Mouse (Mus musculus): ENCODE measurements around the gene Ero1lb. TPM values are rescaled to one million over a fixed set of nuclear protein-coding genes. Genes with fewer than 3 reads are reported as not detected.
"Not testable (repeated sequence)": the region's sequence is repeated elsewhere in the genome, so short reads cannot be mapped to it uniquely, and the experiment has no call there.

The Ero1lb gene
- polyA plus RNA-seq, 1 experiment from 2014 or later = 15.4 TPM

DNA sequence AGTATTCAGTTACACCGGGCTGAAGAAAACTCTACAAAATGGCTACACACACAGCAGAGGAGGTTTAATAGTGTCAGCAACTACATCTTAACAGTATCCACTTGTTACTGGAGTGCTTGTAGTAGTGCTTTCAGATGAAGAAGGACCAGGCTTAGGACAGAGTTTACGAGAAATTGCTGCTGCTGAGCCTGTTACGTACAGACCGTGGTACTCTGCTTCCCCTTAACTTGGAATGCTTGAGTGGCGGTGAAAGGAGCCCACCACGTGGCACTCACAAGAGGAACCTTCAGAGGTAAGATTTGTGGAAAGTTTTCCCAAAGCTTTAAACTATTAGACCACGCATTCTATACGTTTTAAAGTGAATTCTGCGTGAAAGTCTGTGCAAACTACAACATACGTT, 49.3 kb downstream of the Ero1lb start:
- H3K27me3 ChIP-seq (replicated peaks; ENCODE audit: control insufficient read depth, insufficient read depth, low read length); H3K4me3 ChIP-seq (replicated peaks; ENCODE audit: low read length); ATAC-seq; H3K9me3 ChIP-seq (ENCODE audit: control insufficient read depth, low read length); H3K4me2 ChIP-seq (ENCODE audit: low read length); H3K9ac ChIP-seq (replicated peaks; ENCODE audit: low read depth, low read length); H3K36me3 ChIP-seq (ENCODE audit: control insufficient read depth, insufficient read depth); H3K27ac ChIP-seq (ENCODE audit: low read length); H3K4me1 ChIP-seq (replicated peaks; ENCODE audit: control insufficient read depth, insufficient read depth, low read length): not testable (repeated sequence)
- 91% methylated on average over 10 of the region's 10 CpGs for WGBS

DNA sequence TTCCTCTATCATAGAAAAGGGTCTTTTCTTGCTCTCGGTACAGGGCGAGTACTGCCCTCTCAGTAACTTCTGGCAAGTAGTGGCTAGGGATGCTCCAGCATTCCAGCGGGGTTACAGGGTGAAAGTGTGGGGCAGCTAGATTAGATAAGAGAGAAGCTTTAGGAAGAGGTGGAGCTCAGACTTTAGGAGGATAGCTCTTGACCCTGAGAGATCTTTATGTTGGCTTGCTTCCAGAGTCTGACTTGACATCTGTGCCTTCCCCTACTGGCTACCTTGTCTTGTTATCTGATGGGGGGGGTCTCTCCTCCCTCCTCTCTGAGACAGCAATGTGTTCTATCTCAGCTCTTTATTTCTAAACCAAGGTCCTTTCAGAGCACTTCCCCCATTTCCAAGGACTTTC, 50.8 kb downstream of the Ero1lb start:
- not testable (repeated sequence) for ATAC-seq; H3K27me3 ChIP-seq (replicated peaks; ENCODE audit: control insufficient read depth, insufficient read depth, low read length); H3K27ac ChIP-seq (ENCODE audit: low read length); H3K4me1 ChIP-seq (replicated peaks; ENCODE audit: control insufficient read depth, insufficient read depth, low read length); H3K9me3 ChIP-seq (ENCODE audit: control insufficient read depth, low read length); H3K4me2 ChIP-seq (ENCODE audit: low read length); H3K9ac ChIP-seq (replicated peaks; ENCODE audit: low read depth, low read length); H3K4me3 ChIP-seq (replicated peaks; ENCODE audit: low read length)
- 97% methylated on average over 3 of the region's 3 CpGs for WGBS
- H3K36me3 ChIP-seq (ENCODE audit: control insufficient read depth, insufficient read depth) = peaks cover 10% of the 10 kb centered on the region

GRCm38 (mm10) chr13:12619808-12620207, 54.1 kb downstream of the Ero1lb start:
- H3K4me3 ChIP-seq (replicated peaks; ENCODE audit: low read length); H3K9me3 ChIP-seq (ENCODE audit: control insufficient read depth, low read length); H3K4me2 ChIP-seq (ENCODE audit: low read length); H3K9ac ChIP-seq (replicated peaks; ENCODE audit: low read depth, low read length); ATAC-seq; H3K27me3 ChIP-seq (replicated peaks; ENCODE audit: control insufficient read depth, insufficient read depth, low read length); H3K4me1 ChIP-seq (replicated peaks; ENCODE audit: control insufficient read depth, insufficient read depth, low read length); H3K36me3 ChIP-seq (ENCODE audit: control insufficient read depth, insufficient read depth); H3K27ac ChIP-seq (ENCODE audit: low read length): not testable (repeated sequence)
- WGBS = 95% methylated on average over 8 of the region's 8 CpGs

- not testable (repeated sequence) for H3K27ac ChIP-seq (ENCODE audit: low read length); H3K4me3 ChIP-seq (replicated peaks; ENCODE audit: low read length); H3K4me2 ChIP-seq (ENCODE audit: low read length); ATAC-seq; H3K36me3 ChIP-seq (ENCODE audit: control insufficient read depth, insufficient read depth); H3K9ac ChIP-seq (replicated peaks; ENCODE audit: low read depth, low read length); H3K27me3 ChIP-seq (replicated peaks; ENCODE audit: control insufficient read depth, insufficient read depth, low read length); H3K4me1 ChIP-seq (replicated peaks; ENCODE audit: control insufficient read depth, insufficient read depth, low read length); H3K9me3 ChIP-seq (ENCODE audit: control insufficient read depth, low read length)
- WGBS = 92% methylated on average over 3 of the region's 3 CpGs
Measured at GRCm38 (mm10) chr13:12626061-12626460, 60.4 kb downstream of the Ero1lb start.

- H3K27me3 ChIP-seq (replicated peaks; ENCODE audit: control insufficient read depth, insufficient read depth, low read length); H3K9me3 ChIP-seq (ENCODE audit: control insufficient read depth, low read length); H3K4me1 ChIP-seq (replicated peaks; ENCODE audit: control insufficient read depth, insufficient read depth, low read length); H3K27ac ChIP-seq (ENCODE audit: low read length); H3K9ac ChIP-seq (replicated peaks; ENCODE audit: low read depth, low read length); H3K4me3 ChIP-seq (replicated peaks; ENCODE audit: low read length); H3K36me3 ChIP-seq (ENCODE audit: control insufficient read depth, insufficient read depth); H3K4me2 ChIP-seq (ENCODE audit: low read length); ATAC-seq: not testable (repeated sequence)
- 97% methylated on average over 8 of the region's 8 CpGs for WGBS
Measured at GRCm38 (mm10) chr13:12627746-12628145, 62.1 kb downstream of the Ero1lb start.

DNA sequence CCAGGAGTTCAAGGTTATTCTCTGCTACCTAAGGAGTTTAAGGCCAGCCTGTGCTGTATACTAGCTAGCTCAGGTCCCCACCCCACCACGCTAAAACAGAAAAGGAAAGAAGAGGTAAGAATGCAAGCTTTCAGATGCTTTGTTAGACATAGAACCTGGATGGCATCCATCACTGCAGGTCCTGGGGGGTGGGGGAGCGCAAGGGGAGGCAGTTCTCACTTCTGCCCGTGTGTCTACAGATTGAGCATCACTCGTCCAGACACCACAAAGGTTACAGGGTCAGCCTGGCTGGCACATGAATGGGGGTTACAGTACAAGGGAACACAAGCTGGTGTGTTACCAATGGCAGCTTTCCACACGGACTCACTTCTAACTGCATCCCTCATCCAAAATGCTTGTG, 62.5 kb downstream of the Ero1lb start:
- not testable (repeated sequence) for H3K4me2 ChIP-seq (ENCODE audit: low read length); H3K4me1 ChIP-seq (replicated peaks; ENCODE audit: control insufficient read depth, insufficient read depth, low read length); ATAC-seq; H3K27me3 ChIP-seq (replicated peaks; ENCODE audit: control insufficient read depth, insufficient read depth, low read length); H3K9me3 ChIP-seq (ENCODE audit: control insufficient read depth, low read length); H3K36me3 ChIP-seq (ENCODE audit: control insufficient read depth, insufficient read depth); H3K27ac ChIP-seq (ENCODE audit: low read length); H3K4me3 ChIP-seq (replicated peaks; ENCODE audit: low read length); H3K9ac ChIP-seq (replicated peaks; ENCODE audit: low read depth, low read length)
- WGBS = 86% methylated on average over 5 of the region's 5 CpGs

DNA sequence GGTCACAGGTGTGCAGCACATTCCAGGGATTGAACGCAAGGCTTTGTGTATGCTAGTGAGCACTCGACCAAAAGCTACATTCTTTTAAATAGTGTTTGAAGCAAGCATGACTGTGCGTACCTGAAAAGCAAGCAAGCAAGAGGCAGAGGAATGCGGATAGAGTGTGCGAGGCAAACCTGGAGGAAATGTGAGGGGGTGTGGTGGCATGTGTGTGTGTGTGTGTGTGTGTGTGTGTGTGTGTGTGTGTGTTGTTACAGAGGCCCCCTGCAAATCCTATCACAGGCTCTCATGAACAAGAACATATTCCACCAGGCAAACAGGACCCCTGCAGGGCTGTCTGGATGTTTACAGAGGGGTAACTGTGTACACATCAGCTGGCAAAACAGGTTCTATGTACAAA, 64.6 kb downstream of the Ero1lb start:
- H3K27me3 ChIP-seq (replicated peaks; ENCODE audit: control insufficient read depth, insufficient read depth, low read length); H3K4me3 ChIP-seq (replicated peaks; ENCODE audit: low read length); H3K36me3 ChIP-seq (ENCODE audit: control insufficient read depth, insufficient read depth); H3K4me1 ChIP-seq (replicated peaks; ENCODE audit: control insufficient read depth, insufficient read depth, low read length); H3K27ac ChIP-seq (ENCODE audit: low read length); ATAC-seq; H3K9ac ChIP-seq (replicated peaks; ENCODE audit: low read depth, low read length); H3K4me2 ChIP-seq (ENCODE audit: low read length); H3K9me3 ChIP-seq (ENCODE audit: control insufficient read depth, low read length): not testable (repeated sequence)
- 96% methylated on average over 5 of the region's 5 CpGs for WGBS

GRCm38 (mm10) chr13:12634941-12635588, 69.4 kb downstream of the Ero1lb start:
- H3K36me3 ChIP-seq (ENCODE audit: control insufficient read depth, insufficient read depth); H3K27me3 ChIP-seq (replicated peaks; ENCODE audit: control insufficient read depth, insufficient read depth, low read length); H3K4me3 ChIP-seq (replicated peaks; ENCODE audit: low read length); H3K9me3 ChIP-seq (ENCODE audit: control insufficient read depth, low read length); H3K27ac ChIP-seq (ENCODE audit: low read length); H3K4me2 ChIP-seq (ENCODE audit: low read length); H3K4me1 ChIP-seq (replicated peaks; ENCODE audit: control insufficient read depth, insufficient read depth, low read length); H3K9ac ChIP-seq (replicated peaks; ENCODE audit: low read depth, low read length); ATAC-seq: not testable (repeated sequence)
- 100% methylated on average over 1 of the region's 6 CpGs for WGBS

DNA sequence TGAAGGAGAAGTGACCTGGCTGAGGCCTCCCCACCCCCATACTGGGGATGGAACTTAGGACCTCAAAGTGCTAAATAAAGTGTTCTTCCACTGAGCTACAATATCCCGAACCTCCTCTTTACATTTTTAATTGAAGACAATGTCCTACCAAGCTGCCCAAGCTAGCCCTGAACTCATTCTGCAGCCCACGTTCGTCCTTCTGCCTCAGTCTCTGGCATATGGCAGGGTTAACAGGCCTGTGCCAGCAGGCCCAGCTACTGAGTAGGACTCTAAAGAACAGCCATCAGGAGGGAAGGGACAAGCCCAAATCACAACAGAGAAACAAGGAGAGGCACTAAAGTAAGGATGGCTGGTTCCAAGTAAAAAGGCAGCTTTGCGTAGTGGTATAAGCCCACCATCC, 77.1 kb downstream of the Ero1lb start:
- WGBS = 94% methylated on average over 3 of the region's 4 CpGs
- H3K36me3 ChIP-seq (ENCODE audit: control insufficient read depth, insufficient read depth); H3K9ac ChIP-seq (replicated peaks; ENCODE audit: low read depth, low read length); H3K4me1 ChIP-seq (replicated peaks; ENCODE audit: control insufficient read depth, insufficient read depth, low read length); H3K9me3 ChIP-seq (ENCODE audit: control insufficient read depth, low read length); H3K27me3 ChIP-seq (replicated peaks; ENCODE audit: control insufficient read depth, insufficient read depth, low read length); H3K4me2 ChIP-seq (ENCODE audit: low read length); H3K27ac ChIP-seq (ENCODE audit: low read length); H3K4me3 ChIP-seq (replicated peaks; ENCODE audit: low read length); ATAC-seq: not testable (repeated sequence)

DNA sequence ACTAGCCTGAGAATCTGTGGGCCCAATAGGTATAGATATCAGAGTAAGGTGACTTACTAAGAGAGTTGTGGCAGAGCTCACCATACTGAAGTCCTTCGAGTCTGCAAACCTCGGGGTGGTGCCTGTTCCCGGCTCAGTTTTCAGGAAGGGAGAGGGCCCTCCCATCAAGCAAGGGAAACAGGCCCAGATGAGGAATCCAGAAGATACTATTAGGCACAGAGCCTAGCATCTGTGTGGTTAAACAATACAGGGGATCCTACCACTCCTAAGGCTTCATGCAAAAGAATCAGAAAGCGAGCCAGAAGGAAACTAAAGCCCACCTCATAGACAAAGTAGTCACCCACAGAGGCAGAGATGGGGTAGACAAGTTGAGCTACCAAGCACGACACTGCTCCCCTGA, 81.0 kb downstream of the Ero1lb start:
- not testable (repeated sequence) for ATAC-seq; H3K9ac ChIP-seq (replicated peaks; ENCODE audit: low read depth, low read length); H3K27ac ChIP-seq (ENCODE audit: low read length); H3K4me3 ChIP-seq (replicated peaks; ENCODE audit: low read length); H3K9me3 ChIP-seq (ENCODE audit: control insufficient read depth, low read length); H3K27me3 ChIP-seq (replicated peaks; ENCODE audit: control insufficient read depth, insufficient read depth, low read length); H3K36me3 ChIP-seq (ENCODE audit: control insufficient read depth, insufficient read depth); H3K4me1 ChIP-seq (replicated peaks; ENCODE audit: control insufficient read depth, insufficient read depth, low read length); H3K4me2 ChIP-seq (ENCODE audit: low read length)
- WGBS = 79% methylated on average over 5 of the region's 5 CpGs
